Mouse (Mus musculus) adrenal gland, postnatal 36 days (tissue): ENCODE results near the gene C87414. TPM values are rescaled to one million over a fixed set of nuclear protein-coding genes. Genes with fewer than 3 reads are reported as not detected.
A peak's percentile ranks its signal among the peaks of the same experiment; 100 is the strongest.
"Not testable (repeated sequence)": the region's sequence is repeated elsewhere in the genome, so short reads cannot be mapped to it uniquely, and the experiment has no call there.

Experiments used
- DNase-seq, 2 experiments: peaks; one replicate each; pipeline ENCODE4 v3.0.0; 2021; ENCODE audit warnings: mixed read lengths in 1 of 2
- long read RNA-seq, 2 experiments: library from polyadenylated mRNA; stranded (forward); transcript quantifications; one replicate each; pipeline ENCODE4 v2.0.0; 2021; ENCODE audit warnings: borderline sequencing depth in 2 of 2
- total RNA-seq, 2 experiments: library from RNA; stranded (reverse); gene quantifications; 2 replicates each; pipeline ENCODE4 v1.2.3; 2021

Gene C87414
- not detected for total RNA-seq
- long read RNA-seq, experiment 1: 0 reads
- long read RNA-seq, experiment 2: 0 reads

GRCm38 (mm10) chr5:93671451-93671850, at the start of gene C87414:
Gene C87414, minus strand, starts transcription at chr5:93671551.
- DNase-seq: not testable (repeated sequence)

GRCm38 (mm10) chr5:93684661-93685060, 13.3 kb upstream of the C87414 start:
- DNase-seq: peak; percentile 8 to 11

Other genes with a start within 250 kb of the C87414 start
- not detected for gene Gm16427, start 131.4 kb downstream of the C87414 start, total RNA-seq
- gene Gm7792, start 172.2 kb upstream of the C87414 start, total RNA-seq: not detected